Mouse (Mus musculus) midbrain, embryonic 13.5 days (tissue): ENCODE data around the gene Hyou1. TPM values are rescaled to one million over a fixed set of nuclear protein-coding genes. Genes with fewer than 3 reads are reported as not detected.

ENCODE experiments used
- ATAC-seq: fragments of 200-750 bp; cut with Nextera tagmentation; 2 replicates; pipeline ENCODE4 v1.8.0; 2017; ENCODE audit warnings: mild to moderate bottlenecking, moderate TSS enrichment, moderate library complexity
- H3K27ac ChIP-seq: fragments of 300-500 bp; sonication (generic); 2 replicates; pipeline ENCODE4 v1.5.1; 2015; ENCODE audit warnings: inconsistent platforms, mild to moderate bottlenecking, moderate library complexity
- H3K27me3 ChIP-seq: fragments of 300-500 bp; sonication (generic); 2 replicates; pipeline ENCODE4 v1.6.1; 2015; ENCODE audit warnings: mild to moderate bottlenecking, inconsistent platforms
- H3K36me3 ChIP-seq: fragments of 300-500 bp; sonication (generic); 2 replicates; pipeline ENCODE4 v1.6.1; 2015; ENCODE audit warnings: mild to moderate bottlenecking, inconsistent platforms
- H3K4me1 ChIP-seq: fragments of 300-500 bp; sonication (generic); replicated peaks from 2 replicates; pipeline ENCODE4 v1.6.1; 2015; ENCODE audit warnings: inconsistent platforms
- H3K4me2 ChIP-seq: fragments of 300-500 bp; sonication (generic); replicated peaks from 2 replicates; pipeline ENCODE4 v1.6.1; 2015; ENCODE audit warnings: moderate library complexity, mild to moderate bottlenecking, inconsistent platforms
- H3K4me3 ChIP-seq: fragments of 300-500 bp; sonication (generic); replicated peaks from 2 replicates; pipeline ENCODE4 v1.5.1; 2015; ENCODE audit warnings: mild to moderate bottlenecking, inconsistent platforms
- H3K9ac ChIP-seq: fragments of 300-500 bp; sonication (generic); replicated peaks from 2 replicates; pipeline ENCODE4 v1.6.1; 2015; ENCODE audit warnings: mild to moderate bottlenecking, inconsistent platforms
- H3K9me3 ChIP-seq: fragments of 300-500 bp; sonication (generic); 2 replicates; pipeline ENCODE4 v1.6.1; 2016; ENCODE audit warnings: mild to moderate bottlenecking, inconsistent platforms
- WGBS: fragments of 180-500 bp; shearing (Covaris S2); methylation state at CpG from one replicate; pipeline ENCODE4 v1.1.7; 2015; 5-methylcytosine and 5-hydroxymethylcytosine counted together
- polyA plus RNA-seq: library from polyadenylated mRNA; unstranded; fragments of >200 nt; fragmentation: Nextera tagmentation; extraction: Ambion mirVana; gene quantifications from 2 replicates; pipeline ENCODE4 v1.2.1, GENCODE M21; 2015

Gene Hyou1
- polyA plus RNA-seq, 1 experiment from 2014 or later: 28.4 TPM

- H3K27ac ChIP-seq: no peak overlapping the region
- WGBS: 93% methylated on average over 5 of the region's 5 CpGs
- no peaks in the 10 kb centered on the region for H3K9me3 ChIP-seq
- no peak overlapping the region for H3K4me3 ChIP-seq
- peaks cover 31% of the 10 kb centered on the region for H3K4me1 ChIP-seq
- H3K36me3 ChIP-seq: peaks cover 29% of the 10 kb centered on the region
- H3K27me3 ChIP-seq: no peaks in the 10 kb centered on the region
- no peak for ATAC-seq
- no peak overlapping the region for H3K4me2 ChIP-seq
- no peak overlapping the region for H3K9ac ChIP-seq
Measured at GRCm38 (mm10) chr9:44341487-44341886, 37.8 kb upstream of the Hyou1 start.

DNA sequence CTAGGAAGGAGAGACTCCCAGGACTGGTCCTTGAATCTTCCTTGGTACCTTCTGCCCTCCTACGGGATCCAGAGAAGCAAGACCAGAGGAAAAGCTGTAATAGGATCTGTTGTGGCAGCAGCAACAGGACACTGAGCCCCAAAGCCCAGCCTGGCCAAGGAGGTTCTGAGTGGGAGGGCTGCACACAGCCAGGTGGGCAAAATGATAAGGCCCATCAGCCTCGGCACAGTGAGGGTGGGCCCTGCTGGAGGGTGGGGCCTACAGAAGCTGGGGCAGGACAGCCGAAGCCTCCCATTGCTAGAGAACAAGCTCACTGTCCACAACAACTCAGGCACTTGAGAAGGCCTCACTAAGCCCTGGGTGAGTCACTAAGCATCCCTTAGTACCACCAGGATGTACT, 37.1 kb upstream of the Hyou1 start:
- H3K4me3 ChIP-seq: no peak overlapping the region
- H3K36me3 ChIP-seq: peaks cover 35% of the 10 kb centered on the region
- ATAC-seq: no peak
- no peaks in the 10 kb centered on the region for H3K27me3 ChIP-seq
- no peak overlapping the region for H3K9ac ChIP-seq
- H3K4me1 ChIP-seq: peaks cover 24% of the 10 kb centered on the region
- 89% methylated on average over 3 of the region's 3 CpGs for WGBS
- H3K9me3 ChIP-seq: no peaks in the 10 kb centered on the region
- no peak overlapping the region for H3K4me2 ChIP-seq
- no peak overlapping the region for H3K27ac ChIP-seq

GRCm38 (mm10) chr9:44342605-44343004, 36.7 kb upstream of the Hyou1 start:
- peak overlapping the region; percentile 80; the same call in 1 of the 2 replicates for H3K9ac ChIP-seq
- H3K4me2 ChIP-seq: peak overlapping the region; percentile 69

DNA sequence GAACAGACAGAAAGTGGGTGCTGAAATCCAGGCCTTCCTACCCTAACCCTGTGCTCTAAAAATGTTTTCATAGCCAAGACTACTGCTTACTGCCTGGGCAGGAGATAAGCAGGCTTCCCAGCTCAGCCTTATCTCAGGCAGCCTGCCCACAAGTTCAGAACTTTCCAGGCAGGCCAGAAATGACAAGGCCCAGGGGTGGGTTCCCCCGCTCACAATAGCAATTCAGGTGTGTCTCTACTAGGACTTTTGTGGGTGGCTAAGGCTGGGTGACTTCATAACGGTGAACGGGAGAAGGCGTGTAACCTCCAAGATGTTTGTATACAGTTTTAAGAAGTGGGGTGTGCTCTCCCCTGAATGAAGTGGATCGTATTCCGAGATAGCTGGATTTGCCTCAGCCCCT, 36.0 kb upstream of the Hyou1 start:
- H3K36me3 ChIP-seq: peaks cover 41% of the 10 kb centered on the region
- peak overlapping the region; percentile 69 for H3K4me2 ChIP-seq
- 14% methylated on average over 6 of the region's 6 CpGs for WGBS
- peak overlapping the region; percentile 80 for H3K9ac ChIP-seq
- peak overlapping the region; percentile 83 for H3K4me3 ChIP-seq
- no peak for ATAC-seq
- H3K27me3 ChIP-seq: no peaks in the 10 kb centered on the region
- H3K9me3 ChIP-seq: no peaks in the 10 kb centered on the region
- H3K27ac ChIP-seq: peak overlapping the region; percentile 98
- H3K4me1 ChIP-seq: peaks cover 16% of the 10 kb centered on the region

More at GRCm38 (mm10) chr9:44342605-44343004, 36.7 kb upstream of the Hyou1 start:
- WGBS: 89% methylated on average over 1 of the region's 1 CpGs
- ATAC-seq: no peak
- no peak overlapping the region for H3K27ac ChIP-seq
- no peaks in the 10 kb centered on the region for H3K27me3 ChIP-seq
- no peak overlapping the region for H3K4me3 ChIP-seq
- H3K9me3 ChIP-seq: no peaks in the 10 kb centered on the region
- H3K4me1 ChIP-seq: peaks cover 19% of the 10 kb centered on the region
- H3K36me3 ChIP-seq: peaks cover 37% of the 10 kb centered on the region

DNA sequence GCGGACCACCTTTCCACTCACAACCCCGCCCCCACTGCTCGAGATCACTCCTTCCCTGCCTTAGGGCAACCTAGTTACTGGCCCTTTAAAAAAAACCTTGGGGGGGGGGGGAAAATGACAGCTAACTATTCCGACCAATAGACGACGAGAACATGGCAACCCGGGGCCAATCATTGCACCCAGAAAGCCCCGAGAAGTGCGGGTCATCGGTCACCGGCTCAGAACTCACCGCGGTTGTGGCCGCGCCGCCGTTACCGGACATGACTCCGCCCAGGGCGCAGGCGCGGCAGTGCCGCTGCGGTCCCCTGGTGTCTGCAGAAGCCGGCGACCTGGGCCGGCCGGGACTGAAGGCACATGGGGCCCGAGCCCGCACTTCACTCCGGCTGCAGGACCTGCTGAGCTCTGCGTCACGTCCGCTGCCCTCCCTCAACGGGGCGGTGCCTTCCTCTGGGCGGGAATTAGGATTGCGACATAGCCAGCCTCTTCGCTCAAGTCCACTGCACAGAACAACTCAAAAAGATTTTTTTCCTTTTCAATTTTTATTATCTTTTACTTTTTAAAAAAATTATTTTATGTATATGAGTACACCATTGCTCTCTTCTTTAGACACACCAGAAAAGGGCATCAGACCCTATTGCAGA, 35.4 kb upstream of the Hyou1 start, which contains the start of gene Hmbs:
TSS of gene Hmbs (minus strand) at position 448 of the 641 bp plus-strand sequence.
- Histone ChIP-seq H3K4me1 (peaks cover 16% of the 10 kb centered on the region), H3K4me2 (peak within 1 kb of the TSS; percentile 69), H3K27ac (peak within 1 kb of the TSS; percentile 98), H3K9me3 (no peaks in the 10 kb centered on the region), H3K27me3 (no peaks in the 10 kb centered on the region), H3K4me3 (peak within 1 kb of the TSS; percentile 83), H3K36me3 (peaks cover 43% of the 10 kb centered on the region), H3K9ac (peak within 1 kb of the TSS; percentile 80)
- under 1% methylated on average over 39 of the region's 39 CpGs for WGBS
- ATAC-seq: peak; percentile 97

GRCm38 (mm10) chr9:44345570-44346433, 33.5 kb upstream of the Hyou1 start:
- Histone ChIP-seq H3K9ac (no peak overlapping the region), H3K9me3 (no peaks in the 10 kb centered on the region), H3K4me1 (peaks cover 16% of the 10 kb centered on the region), H3K36me3 (peaks cover 46% of the 10 kb centered on the region), H3K27ac (no peak overlapping the region), H3K27me3 (no peaks in the 10 kb centered on the region), H3K4me3 (no peak overlapping the region), H3K4me2 (no peak overlapping the region)
- WGBS: 83% methylated on average over 6 of the region's 6 CpGs
- ATAC-seq: no peak

DNA sequence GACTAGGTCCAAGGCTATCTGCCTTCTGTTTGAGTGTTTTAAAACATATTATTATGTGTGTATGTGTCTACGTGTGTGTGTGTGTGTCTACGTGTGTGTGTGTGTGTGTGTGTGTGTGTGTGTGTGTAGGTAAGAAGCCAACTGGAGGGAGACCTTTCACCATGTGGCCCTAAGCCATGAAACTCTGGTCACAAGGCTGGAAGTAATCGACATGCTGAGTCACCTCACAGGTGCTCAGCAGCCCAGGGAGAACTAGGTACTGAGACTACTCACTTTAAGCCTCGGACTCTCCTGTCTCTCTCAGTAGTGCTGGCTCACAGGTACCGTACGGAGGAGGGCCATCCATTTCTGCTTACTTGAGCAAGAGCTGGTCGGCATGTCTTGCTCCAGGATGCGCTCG, 32.1 kb upstream of the Hyou1 start:
- ATAC-seq: no peak
- no peak overlapping the region for H3K9ac ChIP-seq
- no peak overlapping the region for H3K27ac ChIP-seq
- H3K36me3 ChIP-seq: peaks cover 59% of the 10 kb centered on the region
- no peaks in the 10 kb centered on the region for H3K9me3 ChIP-seq
- WGBS: 88% methylated on average over 9 of the region's 9 CpGs
- no peak overlapping the region for H3K4me3 ChIP-seq
- H3K27me3 ChIP-seq: no peaks in the 10 kb centered on the region
- H3K4me2 ChIP-seq: no peak overlapping the region
- peaks cover 14% of the 10 kb centered on the region for H3K4me1 ChIP-seq

GRCm38 (mm10) chr9:44347621-44348020, 31.7 kb upstream of the Hyou1 start:
- H3K36me3 ChIP-seq: peaks cover 64% of the 10 kb centered on the region
- no peaks in the 10 kb centered on the region for H3K9me3 ChIP-seq
- no peak overlapping the region for H3K4me3 ChIP-seq
- ATAC-seq: no peak
- 86% methylated on average over 4 of the region's 4 CpGs for WGBS
- H3K4me2 ChIP-seq: no peak overlapping the region
- no peak overlapping the region for H3K27ac ChIP-seq
- H3K9ac ChIP-seq: no peak overlapping the region
- H3K4me1 ChIP-seq: peaks cover 9% of the 10 kb centered on the region
- H3K27me3 ChIP-seq: no peaks in the 10 kb centered on the region

DNA sequence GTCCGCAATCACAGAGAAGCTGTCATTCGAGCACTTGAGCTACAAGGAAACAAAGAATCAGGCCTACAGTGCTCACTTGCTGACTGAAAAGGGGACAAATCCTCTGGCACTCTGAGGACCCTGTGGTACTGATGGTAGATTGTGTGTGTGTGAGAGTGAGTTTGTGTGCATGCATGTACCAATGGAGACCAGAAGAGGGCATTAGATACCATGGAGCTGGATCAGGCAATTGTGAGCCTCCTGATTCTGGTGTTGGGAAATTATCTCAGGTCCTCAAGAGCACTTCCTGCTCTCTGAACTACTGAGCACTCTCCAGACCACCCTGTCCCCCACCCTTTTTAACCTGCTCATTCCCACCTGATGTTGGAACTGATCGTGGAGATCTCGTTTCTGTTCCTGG, 30.7 kb upstream of the Hyou1 start:
- Histone ChIP-seq H3K27ac (no peak overlapping the region), H3K9me3 (no peaks in the 10 kb centered on the region), H3K4me1 (no peaks in the 10 kb centered on the region), H3K9ac (no peak overlapping the region), H3K4me3 (no peak overlapping the region), H3K36me3 (peaks cover 73% of the 10 kb centered on the region), H3K4me2 (no peak overlapping the region), H3K27me3 (no peaks in the 10 kb centered on the region)
- no peak for ATAC-seq
- 98% methylated on average over 4 of the region's 4 CpGs for WGBS

GRCm38 (mm10) chr9:44351396-44351795, 27.9 kb upstream of the Hyou1 start:
- no peak for ATAC-seq
- Histone ChIP-seq H3K9ac (no peak overlapping the region), H3K4me1 (no peaks in the 10 kb centered on the region), H3K9me3 (no peaks in the 10 kb centered on the region), H3K4me3 (no peak overlapping the region), H3K36me3 (peaks cover 97% of the 10 kb centered on the region), H3K4me2 (no peak overlapping the region), H3K27ac (no peak overlapping the region), H3K27me3 (no peaks in the 10 kb centered on the region)
- 98% methylated on average over 4 of the region's 4 CpGs for WGBS

GRCm38 (mm10) chr9:44352337-44352736, 27.0 kb upstream of the Hyou1 start:
- no peak for ATAC-seq
- H3K36me3 ChIP-seq: peaks cover 98% of the 10 kb centered on the region
- no peak overlapping the region for H3K4me2 ChIP-seq
- H3K4me3 ChIP-seq: no peak overlapping the region
- H3K27ac ChIP-seq: no peak overlapping the region
- WGBS: 92% methylated on average over 10 of the region's 10 CpGs
- no peaks in the 10 kb centered on the region for H3K9me3 ChIP-seq
- 0 out of 2 replicates have a peak, but pooled peaks cover 3% of the 10 kb centered on the region for H3K4me1 ChIP-seq
- no peak overlapping the region for H3K9ac ChIP-seq
- no peaks in the 10 kb centered on the region for H3K27me3 ChIP-seq

DNA sequence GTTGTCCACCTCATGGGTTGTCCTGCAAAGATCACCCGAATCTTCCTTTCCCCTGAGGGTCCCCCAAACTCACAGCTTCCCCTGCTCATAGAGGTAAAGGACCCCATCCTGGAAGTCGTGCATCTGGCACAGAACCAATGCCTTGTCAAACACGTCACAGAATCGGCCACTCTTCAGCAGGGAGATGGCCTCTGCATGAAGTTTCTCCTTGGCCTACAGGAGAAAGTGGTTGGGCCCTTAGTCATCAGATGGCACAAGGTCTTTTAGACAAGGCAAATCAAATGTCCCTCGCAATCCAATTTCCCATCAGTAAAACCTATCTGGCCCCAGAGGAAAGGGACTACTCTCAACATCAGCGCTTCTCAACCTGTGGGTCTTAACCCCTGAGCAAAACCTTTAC, 26.1 kb upstream of the Hyou1 start:
- WGBS: 97% methylated on average over 6 of the region's 6 CpGs
- H3K9ac ChIP-seq: no peak overlapping the region
- H3K9me3 ChIP-seq: no peaks in the 10 kb centered on the region
- H3K27ac ChIP-seq: no peak overlapping the region
- H3K4me1 ChIP-seq: 0 out of 2 replicates have a peak, but pooled peaks cover 3% of the 10 kb centered on the region
- ATAC-seq: no peak
- H3K27me3 ChIP-seq: no peaks in the 10 kb centered on the region
- H3K4me3 ChIP-seq: no peak overlapping the region
- H3K4me2 ChIP-seq: no peak overlapping the region
- H3K36me3 ChIP-seq: peaks cover 96% of the 10 kb centered on the region
